Mouse (Mus musculus) limb, embryonic 10.5 days (tissue): Measurements from ENCODE around the gene Pgpep1. TPM values are rescaled to one million over a fixed set of nuclear protein-coding genes. Genes with fewer than 3 reads are reported as not detected.

ENCODE experiments used
- DNase-seq: peaks from one replicate; pipeline ENCODE4 v3.0.0-alpha.2; 2017; ENCODE audit warnings: low spot score
- H3K27ac ChIP-seq: fragments of 300-500 bp; sonication (generic); 2 replicates; pipeline ENCODE4 v1.5.1; 2016; ENCODE audit warnings: mild to moderate bottlenecking
- H3K27me3 ChIP-seq: fragments of 300-500 bp; sonication (generic); 2 replicates; pipeline ENCODE4 v1.6.1; 2016; ENCODE audit warnings: low read depth, mild to moderate bottlenecking; ENCODE audit not compliant: poor library complexity, severe bottlenecking
- H3K36me3 ChIP-seq: fragments of 300-500 bp; sonication (generic); 2 replicates; pipeline ENCODE4 v1.6.1; 2016; ENCODE audit warnings: mild to moderate bottlenecking, moderate library complexity
- H3K4me1 ChIP-seq: fragments of 300-500 bp; sonication (generic); 2 replicates; pipeline ENCODE4 v1.6.1; 2016
- H3K4me3 ChIP-seq: fragments of 300-500 bp; sonication (generic); 2 replicates; pipeline ENCODE4 v1.5.1; 2016; ENCODE audit warnings: mild to moderate bottlenecking, moderate library complexity
- H3K9me3 ChIP-seq: fragments of 300-500 bp; sonication (generic); replicated peaks from 2 replicates; pipeline ENCODE4 v1.6.1; 2016; ENCODE audit warnings: mild to moderate bottlenecking
- WGBS: fragments of 180-500 bp; shearing (Covaris S2); methylation state at CpG from one replicate; pipeline ENCODE4 v1.1.7; 2016; 5-methylcytosine and 5-hydroxymethylcytosine counted together
- polyA plus RNA-seq: library from polyadenylated mRNA; unstranded; fragments of >200 nt; fragmentation: Nextera tagmentation; extraction: Ambion mirVana; gene quantifications from 2 replicates; pipeline ENCODE4 v1.2.1, GENCODE M21; 2016

Pgpep1 gene
- polyA plus RNA-seq, 1 experiment from 2014 or later: 45.0 TPM

DNA sequence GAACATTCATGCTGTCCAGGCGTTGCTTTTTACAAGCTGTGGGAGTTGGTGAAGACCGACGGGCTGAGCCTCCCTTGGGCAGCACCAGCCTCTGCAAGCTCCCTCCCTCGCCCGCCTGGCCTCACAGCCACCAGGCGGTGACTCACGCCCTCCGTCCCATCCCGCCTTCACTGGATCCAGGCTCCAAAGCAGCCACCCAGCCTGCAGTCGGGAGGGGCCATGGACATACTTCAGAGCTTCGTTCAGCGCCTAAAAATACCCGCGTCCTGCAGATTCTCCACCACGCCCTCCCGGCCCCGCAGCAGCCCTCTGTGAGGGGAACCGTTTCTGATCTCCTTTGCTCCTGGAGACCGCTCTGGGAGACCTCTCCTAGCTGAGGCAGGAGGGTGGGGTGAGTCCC is 22.0 kb upstream of the Pgpep1 start:
- H3K27me3 ChIP-seq: no peaks in the 10 kb centered on the region
- H3K4me1 ChIP-seq: peaks cover 20% of the 10 kb centered on the region
- H3K9me3 ChIP-seq: no peaks in the 10 kb centered on the region
- H3K27ac ChIP-seq: peak overlapping the region; percentile 63
- H3K4me3 ChIP-seq: peak overlapping the region; percentile 28
- peaks cover 42% of the 10 kb centered on the region for H3K36me3 ChIP-seq
- peak; percentile 66 for DNase-seq
- WGBS: 9% methylated on average over 19 of the region's 19 CpGs

DNA sequence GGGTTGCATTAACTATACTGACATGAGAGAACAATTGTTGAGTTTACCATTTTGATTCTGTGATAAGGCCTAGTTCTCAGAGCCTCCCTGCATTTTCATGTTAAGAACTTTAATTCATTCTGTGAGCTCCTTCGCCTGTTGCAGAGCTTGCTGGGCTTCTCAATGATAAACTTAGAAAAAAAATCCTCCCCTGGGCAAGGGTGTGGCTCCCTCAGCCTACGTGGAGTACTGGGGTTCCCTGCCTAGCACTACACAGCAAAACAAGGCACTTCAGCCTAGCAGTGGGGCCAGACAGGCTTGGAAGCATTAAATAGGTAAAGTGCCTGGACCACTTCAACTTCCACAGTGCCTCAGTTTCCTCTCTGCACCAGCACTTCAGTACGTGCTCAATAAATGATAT is 21.2 kb upstream of the Pgpep1 start:
- H3K27ac ChIP-seq: no peak overlapping the region
- peaks cover 20% of the 10 kb centered on the region for H3K4me1 ChIP-seq
- no peak overlapping the region for H3K4me3 ChIP-seq
- peaks cover 45% of the 10 kb centered on the region for H3K36me3 ChIP-seq
- 82% methylated on average over 3 of the region's 3 CpGs for WGBS
- no peaks in the 10 kb centered on the region for H3K9me3 ChIP-seq
- H3K27me3 ChIP-seq: no peaks in the 10 kb centered on the region
- no peak for DNase-seq

DNA sequence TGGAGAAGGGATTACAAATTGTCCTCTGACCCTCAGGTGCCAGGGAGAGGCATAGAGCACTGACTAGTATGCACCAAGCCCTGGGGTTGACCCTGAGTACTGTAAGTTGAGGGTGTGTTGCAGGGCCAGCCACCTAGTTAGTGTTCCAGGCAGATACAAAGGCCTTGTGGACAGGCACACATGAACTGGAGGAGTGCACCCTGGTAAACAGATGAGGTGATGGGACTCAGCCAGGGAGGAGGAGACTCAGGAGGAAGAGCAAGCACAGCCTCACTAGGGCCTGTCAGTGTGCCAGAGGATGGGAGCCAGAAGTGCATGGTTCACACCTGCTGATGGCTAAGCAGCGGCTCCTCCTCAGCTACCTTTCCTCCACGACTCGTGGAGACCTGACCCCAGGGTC is 19.9 kb upstream of the Pgpep1 start:
- DNase-seq: no peak
- Histone ChIP-seq H3K4me3 (no peak overlapping the region), H3K4me1 (peaks cover 25% of the 10 kb centered on the region), H3K27ac (no peak overlapping the region), H3K27me3 (no peaks in the 10 kb centered on the region), H3K9me3 (no peaks in the 10 kb centered on the region), H3K36me3 (peaks cover 52% of the 10 kb centered on the region)
- 80% methylated on average over 3 of the region's 3 CpGs for WGBS

DNA sequence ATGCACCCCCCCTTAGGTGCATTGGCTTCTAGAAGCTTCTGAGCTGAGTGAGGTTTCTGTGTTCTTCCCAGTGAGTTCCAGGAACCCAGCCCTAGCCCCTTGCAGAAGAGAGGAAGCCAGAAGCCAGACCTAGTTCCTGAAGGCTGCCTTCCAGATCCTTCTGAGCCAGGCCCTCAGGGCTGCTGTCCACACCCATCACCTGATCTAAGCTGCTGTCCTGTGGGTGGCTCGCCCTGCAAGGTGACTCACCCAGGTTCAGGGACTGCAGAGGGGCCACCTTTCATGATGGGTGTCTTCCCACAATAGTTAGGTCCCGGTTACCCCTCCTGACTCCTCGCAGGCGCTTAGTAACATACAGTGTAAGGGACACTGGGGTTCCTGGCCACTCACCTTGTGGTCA is 19.2 kb upstream of the Pgpep1 start:
- Histone ChIP-seq H3K4me1 (peaks cover 29% of the 10 kb centered on the region), H3K4me3 (no peak overlapping the region), H3K27me3 (no peaks in the 10 kb centered on the region), H3K9me3 (no peaks in the 10 kb centered on the region), H3K27ac (peak overlapping the region; percentile 11; the same call in 1 of the 2 replicates), H3K36me3 (peaks cover 50% of the 10 kb centered on the region)
- 90% methylated on average over 4 of the region's 4 CpGs for WGBS
- DNase-seq: no peak

DNA sequence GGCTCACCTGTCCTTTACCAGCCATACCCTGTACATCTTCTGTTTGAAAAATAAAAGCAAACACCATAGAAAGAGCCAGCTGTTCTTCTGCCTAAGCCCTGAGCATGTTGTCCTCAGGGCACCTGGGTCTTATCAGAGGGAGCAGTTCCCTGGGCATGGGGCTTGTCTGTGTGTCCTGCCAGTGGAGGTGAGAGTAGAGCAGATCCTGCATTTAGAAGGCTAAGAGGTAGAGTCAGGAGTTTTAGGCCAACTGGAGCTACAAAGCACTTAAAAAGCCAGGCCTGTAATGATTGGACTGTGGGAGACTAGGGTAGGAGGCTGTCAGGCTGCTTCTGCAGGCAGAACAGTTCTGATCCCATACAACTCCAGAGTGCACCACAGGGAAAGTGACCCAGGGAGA is 18.5 kb upstream of the Pgpep1 start:
- no peak for DNase-seq
- Histone ChIP-seq H3K4me3 (no peak overlapping the region), H3K9me3 (no peaks in the 10 kb centered on the region), H3K36me3 (peaks cover 47% of the 10 kb centered on the region), H3K27ac (no peak overlapping the region), H3K4me1 (peaks cover 33% of the 10 kb centered on the region), H3K27me3 (no peaks in the 10 kb centered on the region)

DNA sequence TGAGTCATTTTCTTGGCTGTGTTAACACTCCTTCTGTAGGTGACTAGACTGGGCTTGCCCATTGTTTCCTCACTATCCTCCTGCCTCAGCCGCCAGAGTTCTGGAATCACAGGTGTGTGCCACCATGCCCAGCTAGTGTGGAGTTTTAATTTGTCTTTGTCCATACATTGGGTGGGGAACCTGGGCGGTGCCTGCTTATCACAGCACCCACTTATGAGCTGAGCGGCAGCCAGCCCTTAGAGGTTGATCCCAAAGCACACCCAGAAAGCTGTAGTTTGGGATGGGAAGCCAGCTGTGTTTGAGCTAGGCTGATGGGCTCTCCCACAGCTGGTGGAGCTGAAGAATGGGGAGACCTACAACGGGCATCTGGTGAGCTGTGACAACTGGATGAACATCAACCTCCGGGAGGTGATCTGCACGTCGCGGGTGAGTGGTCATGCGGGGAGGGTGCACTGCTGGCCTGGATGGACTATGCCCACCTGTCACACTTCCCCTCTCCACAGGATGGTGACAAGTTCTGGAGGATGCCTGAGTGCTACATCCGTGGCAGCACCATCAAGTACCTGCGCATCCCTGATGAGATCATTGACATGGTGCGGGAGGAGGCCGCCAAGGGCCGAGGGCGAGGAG is 17.4 kb upstream of the Pgpep1 start:
- Histone ChIP-seq H3K27ac (no peak overlapping the region), H3K4me1 (peaks cover 35% of the 10 kb centered on the region), H3K4me3 (no peak overlapping the region), H3K27me3 (no peaks in the 10 kb centered on the region), H3K9me3 (no peaks in the 10 kb centered on the region), H3K36me3 (peaks cover 47% of the 10 kb centered on the region)
- DNase-seq: no peak
- 94% methylated on average over 15 of the region's 15 CpGs for WGBS

DNA sequence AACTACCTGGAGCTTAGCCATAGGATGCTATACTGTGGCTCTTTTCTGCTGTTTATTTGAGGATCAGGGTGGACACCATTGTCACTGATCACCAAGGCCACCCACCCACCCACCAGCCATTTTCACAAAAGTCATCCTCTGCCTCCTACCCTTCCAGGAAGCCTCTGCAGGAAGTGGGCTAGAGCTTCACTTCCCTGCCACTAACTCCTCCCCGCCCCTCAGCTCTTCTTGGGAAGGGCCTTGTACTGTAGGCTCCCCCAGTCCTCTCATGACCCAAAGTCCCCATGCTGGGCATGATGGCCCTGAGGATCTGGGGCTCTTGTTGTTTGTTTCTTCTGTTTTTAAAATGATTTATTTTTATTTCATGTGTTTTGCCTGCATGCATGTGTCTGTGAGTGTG is 15.1 kb upstream of the Pgpep1 start:
- H3K27me3 ChIP-seq: no peaks in the 10 kb centered on the region
- peaks cover 47% of the 10 kb centered on the region for H3K36me3 ChIP-seq
- no peak for DNase-seq
- 97% methylated on average over 1 of the region's 1 CpGs for WGBS
- H3K4me3 ChIP-seq: no peak overlapping the region
- no peak overlapping the region for H3K27ac ChIP-seq
- H3K9me3 ChIP-seq: no peaks in the 10 kb centered on the region
- peaks cover 39% of the 10 kb centered on the region for H3K4me1 ChIP-seq

DNA sequence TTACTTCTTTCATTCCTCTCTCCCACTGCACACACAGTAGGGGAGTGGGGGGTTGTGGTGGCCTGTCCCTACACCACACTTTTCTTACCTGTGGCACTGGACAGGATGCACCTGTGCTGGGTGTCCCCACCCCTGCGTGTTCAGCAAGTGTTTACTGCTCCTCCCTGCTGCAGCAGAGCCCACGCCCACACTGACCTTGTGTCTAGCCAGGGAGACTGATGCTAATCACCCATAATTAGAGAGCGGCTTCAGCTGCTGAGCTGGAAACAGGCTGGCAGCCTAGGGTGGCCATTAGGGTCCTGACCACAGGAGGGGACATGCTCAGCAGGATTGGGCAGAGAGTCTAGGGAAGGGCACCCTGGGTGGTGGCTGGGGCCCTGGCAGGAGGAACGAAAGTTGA is 14.5 kb upstream of the Pgpep1 start:
- 73% methylated on average over 4 of the region's 4 CpGs for WGBS
- Histone ChIP-seq H3K4me1 (peaks cover 36% of the 10 kb centered on the region), H3K36me3 (peaks cover 41% of the 10 kb centered on the region), H3K9me3 (no peaks in the 10 kb centered on the region), H3K27me3 (no peaks in the 10 kb centered on the region), H3K4me3 (peak overlapping the region; percentile 80; the same call in 1 of the 2 replicates), H3K27ac (peak overlapping the region; percentile 97; the same call in 1 of the 2 replicates)
- no peak for DNase-seq

DNA sequence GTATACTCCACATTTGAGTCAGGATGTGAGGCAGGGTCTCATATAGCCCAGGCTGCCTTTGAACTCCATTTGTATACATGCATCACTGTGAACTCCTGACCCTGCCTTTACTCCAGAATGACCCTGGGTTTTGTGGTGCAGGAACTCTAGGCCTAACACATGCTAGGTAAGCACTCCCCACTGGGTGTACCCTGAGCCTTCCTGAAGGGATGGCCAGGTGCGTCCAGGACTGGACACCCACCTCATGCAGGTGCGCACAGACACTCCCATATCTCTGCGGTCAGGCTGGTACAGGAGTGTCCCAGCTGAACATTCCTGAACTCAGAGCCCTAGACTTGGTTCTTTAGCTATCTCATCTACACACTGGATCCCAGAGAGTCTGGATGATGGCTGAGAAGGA is 13.9 kb upstream of the Pgpep1 start:
- no peaks in the 10 kb centered on the region for H3K27me3 ChIP-seq
- no peaks in the 10 kb centered on the region for H3K9me3 ChIP-seq
- H3K27ac ChIP-seq: peak overlapping the region; percentile 97
- 87% methylated on average over 3 of the region's 3 CpGs for WGBS
- H3K4me3 ChIP-seq: peak overlapping the region; percentile 80
- H3K36me3 ChIP-seq: peaks cover 35% of the 10 kb centered on the region
- H3K4me1 ChIP-seq: peaks cover 35% of the 10 kb centered on the region
- no peak for DNase-seq

DNA sequence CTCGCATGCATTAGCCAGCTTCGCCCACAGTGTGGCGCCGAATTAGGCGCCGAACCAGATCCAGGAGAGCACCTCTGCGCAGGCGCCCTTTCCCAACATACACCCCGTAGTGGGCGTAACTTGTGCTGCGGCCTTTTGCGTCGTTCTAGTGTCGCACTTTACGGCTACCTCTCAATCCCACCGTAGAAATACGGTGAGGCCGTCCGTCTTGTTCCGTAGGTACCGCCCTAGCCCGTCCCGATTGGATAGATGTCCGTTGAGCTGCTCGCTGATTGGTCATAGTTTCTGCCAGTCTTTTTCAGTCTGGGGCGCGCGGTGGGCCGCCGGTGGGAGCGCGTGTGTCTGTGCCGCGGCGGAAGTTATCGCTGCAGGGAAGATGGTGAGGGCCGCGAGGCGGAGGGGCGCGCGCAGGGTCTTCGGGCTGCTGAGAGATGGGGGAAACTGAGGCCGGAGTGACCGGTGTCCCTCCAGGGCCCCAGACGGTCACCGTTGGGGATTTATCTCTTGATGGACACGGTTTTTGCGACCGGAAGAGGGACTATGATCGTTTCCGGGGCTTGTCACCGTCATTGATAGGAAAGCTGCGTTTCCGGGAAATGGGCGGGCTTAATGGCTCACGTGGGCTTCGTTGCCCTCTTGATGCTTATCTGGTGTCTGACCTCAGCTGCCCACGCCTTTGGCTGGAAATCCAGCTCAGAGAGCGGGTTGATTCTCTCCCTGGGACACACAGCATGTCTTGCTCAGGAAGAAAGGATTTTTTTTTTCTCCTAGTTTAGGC is 13.1 kb upstream of the Pgpep1 start, which contains the start of gene Lsm4:
TSS of gene Lsm4 (plus strand) at position 170 of the 778 bp plus-strand sequence.
- DNase-seq: peak; percentile 96
- peaks cover 35% of the 10 kb centered on the region for H3K4me1 ChIP-seq
- peak within 1 kb of the TSS; percentile 80 for H3K4me3 ChIP-seq
- H3K9me3 ChIP-seq: no peaks in the 10 kb centered on the region
- under 1% methylated on average over 60 of the region's 60 CpGs for WGBS
- no peaks in the 10 kb centered on the region for H3K27me3 ChIP-seq
- H3K36me3 ChIP-seq: peaks cover 26% of the 10 kb centered on the region
- peak within 1 kb of the TSS; percentile 97 for H3K27ac ChIP-seq

DNA sequence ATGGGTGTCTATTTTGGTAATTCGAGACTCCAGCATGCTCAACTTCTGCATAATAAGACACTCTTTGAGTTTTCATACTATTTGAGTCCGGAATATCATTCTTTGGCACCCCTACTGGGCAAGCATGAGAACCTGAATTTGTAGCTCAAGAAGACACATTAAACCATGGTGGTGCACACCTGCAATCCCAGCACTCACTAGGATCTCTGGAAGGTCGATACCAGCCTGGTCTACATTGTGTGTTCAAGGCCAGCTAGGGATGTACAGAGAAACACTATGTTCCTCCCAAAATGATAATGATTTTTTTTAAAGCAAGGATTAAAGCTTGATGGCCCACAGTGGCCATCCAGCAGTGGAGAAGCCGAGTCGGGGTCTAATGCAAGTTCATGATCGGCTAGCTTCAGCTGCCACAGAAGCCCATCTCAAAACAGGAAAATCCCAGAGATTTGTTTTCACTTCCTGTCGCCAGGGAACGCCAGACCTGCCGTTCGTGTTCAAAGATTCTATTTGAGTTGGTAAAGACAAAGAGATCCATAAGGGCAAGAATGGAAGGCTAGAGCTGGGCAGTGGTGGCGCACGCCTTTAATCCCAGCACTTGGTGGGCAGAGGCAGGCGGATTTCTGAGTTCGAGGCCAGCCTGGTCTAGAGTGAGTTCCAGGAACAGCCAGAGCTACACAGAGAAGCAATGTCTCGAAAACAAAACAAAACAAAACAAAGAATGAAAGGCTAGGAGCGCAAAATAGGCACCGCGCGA is 12.3 kb upstream of the Pgpep1 start:
- H3K36me3 ChIP-seq: peaks cover 18% of the 10 kb centered on the region
- H3K27ac ChIP-seq: peak overlapping the region; percentile 97
- DNase-seq: no peak
- H3K4me1 ChIP-seq: peaks cover 35% of the 10 kb centered on the region
- H3K4me3 ChIP-seq: peak overlapping the region; percentile 80
- no peaks in the 10 kb centered on the region for H3K27me3 ChIP-seq
- H3K9me3 ChIP-seq: no peaks in the 10 kb centered on the region
- 40% methylated on average over 19 of the region's 19 CpGs for WGBS

DNA sequence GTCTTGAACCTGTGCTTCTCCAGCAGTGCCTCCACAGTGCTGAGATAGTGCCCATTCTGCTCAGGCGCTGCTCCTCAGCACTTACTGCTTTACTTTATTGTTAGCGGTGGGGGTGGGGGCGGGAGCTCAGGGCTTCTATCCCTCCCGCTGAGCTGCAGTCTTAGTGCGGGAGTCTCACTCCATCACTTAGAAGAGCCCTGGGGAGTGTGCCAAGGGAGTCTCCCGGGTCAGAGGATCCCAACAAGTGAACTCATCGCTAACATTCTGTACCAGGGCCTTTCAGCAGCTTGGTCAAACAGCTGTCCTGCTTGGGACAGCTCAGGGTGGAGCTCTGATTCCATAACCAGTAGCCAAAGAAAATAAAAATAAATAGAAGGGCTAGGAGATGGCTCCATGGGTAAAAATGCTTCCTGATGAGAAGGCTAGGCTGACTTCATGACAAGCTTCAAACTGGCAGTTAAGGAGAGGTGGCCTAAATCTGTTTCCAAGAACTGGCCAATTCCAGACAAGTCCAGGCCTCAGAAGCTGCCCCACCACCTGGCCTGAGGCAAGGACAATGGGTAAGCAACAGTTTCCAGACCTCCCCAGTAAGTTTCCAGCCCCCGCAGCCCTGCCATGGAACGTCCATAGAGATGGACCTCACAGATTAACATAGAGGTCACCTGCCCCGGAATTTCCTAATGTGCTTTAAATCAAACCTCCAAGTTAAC is 11.6 kb upstream of the Pgpep1 start:
- no peak for DNase-seq
- peak overlapping the region; percentile 97; the same call in 1 of the 2 replicates for H3K27ac ChIP-seq
- no peak overlapping the region for H3K4me3 ChIP-seq
- no peaks in the 10 kb centered on the region for H3K27me3 ChIP-seq
- peaks cover 35% of the 10 kb centered on the region for H3K4me1 ChIP-seq
- no peaks in the 10 kb centered on the region for H3K9me3 ChIP-seq
- peaks cover 11% of the 10 kb centered on the region for H3K36me3 ChIP-seq
- 66% methylated on average over 10 of the region's 10 CpGs for WGBS
